Mouse (Mus musculus) layer of hippocampus, postnatal 36 days (tissue): Measurements from ENCODE around the gene Ncam1. TPM values are rescaled to one million over a fixed set of nuclear protein-coding genes. Genes with fewer than 3 reads are reported as not detected.

Experiments used
- DNase-seq, 2 experiments: peaks; one replicate each; pipeline ENCODE4 v3.0.0; 2022
- total RNA-seq, 2 experiments: library from RNA; stranded (reverse); gene quantifications; 2 replicates each; pipeline ENCODE4 v1.2.3; 2021

Ncam1 gene
- total RNA-seq, 2 experiments from 2014 or later: 293 to 312 TPM

- no peak for DNase-seq
These were observed 180.5 kb downstream of the Ncam1 start for GRCm38 (mm10) chr9:49618266-49618665.

DNA sequence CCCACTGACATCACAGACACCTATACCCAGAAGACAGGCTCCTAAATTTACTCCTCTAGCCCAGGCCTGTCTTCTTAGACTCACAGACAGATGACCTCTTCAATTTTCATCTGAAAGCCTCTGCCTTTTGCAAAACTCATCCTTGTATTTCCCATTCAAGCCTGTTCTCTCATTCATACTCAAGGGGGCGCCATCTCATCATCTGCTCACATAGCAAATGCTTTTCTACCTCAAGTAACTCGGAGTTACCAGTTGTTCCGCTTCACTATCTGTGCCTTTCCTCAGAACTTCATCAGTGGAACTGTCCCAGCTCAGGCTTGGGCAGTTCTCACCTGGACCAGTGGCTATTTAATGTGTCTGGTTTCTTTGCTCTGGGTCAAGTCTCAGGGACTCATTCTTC, 181.5 kb downstream of the Ncam1 start:
- peak in 1 of 2 experiments; percentile 50 for DNase-seq

- no peak for DNase-seq
These were observed 186.3 kb downstream of the Ncam1 start for GRCm38 (mm10) chr9:49612387-49612786.

DNA sequence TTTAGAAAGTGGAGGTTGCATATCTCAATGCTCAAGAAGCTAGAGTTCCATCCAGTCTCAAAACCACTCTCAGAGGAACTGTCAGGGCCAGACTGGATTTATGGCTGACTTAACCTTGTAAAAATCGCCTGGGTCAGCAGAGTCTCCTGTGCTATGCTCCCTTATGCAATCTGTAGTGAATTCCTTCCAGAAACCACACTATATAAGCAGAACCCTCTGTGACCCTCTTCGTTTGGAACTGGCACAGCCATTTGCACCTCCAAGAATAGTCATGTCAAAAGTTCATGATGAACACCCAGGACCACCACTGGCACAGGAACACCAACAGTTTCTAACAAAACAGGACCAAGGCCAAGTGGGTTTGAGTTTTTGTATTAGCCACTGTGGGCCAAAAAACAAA, 190.5 kb downstream of the Ncam1 start:
- no peak for DNase-seq

- no peak for DNase-seq
These were observed 192.0 kb downstream of the Ncam1 start for GRCm38 (mm10) chr9:49606717-49607116.

DNA sequence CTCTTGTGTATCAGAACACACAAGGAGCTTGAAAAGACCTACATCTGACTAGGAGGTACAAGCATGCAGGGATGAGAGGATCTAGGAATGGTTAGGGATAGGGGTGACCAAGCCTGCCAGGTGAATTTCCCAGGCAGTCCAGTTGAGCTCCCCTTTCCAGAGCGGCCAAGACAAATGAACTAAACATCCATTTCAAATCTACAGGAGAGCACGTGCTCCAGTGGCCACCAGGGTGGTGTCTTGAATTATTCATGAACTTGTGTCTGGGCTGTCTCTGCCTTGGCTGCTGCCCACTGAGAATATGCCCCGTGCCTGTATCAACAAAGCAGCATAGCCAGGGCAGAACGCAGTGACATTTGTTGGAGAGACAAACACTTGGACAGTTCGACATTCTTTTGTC, 192.4 kb downstream of the Ncam1 start:
- no peak for DNase-seq

GRCm38 (mm10) chr9:49605791-49606190, 192.9 kb downstream of the Ncam1 start:
- no peak for DNase-seq

- DNase-seq: no peak
These were observed 193.4 kb downstream of the Ncam1 start for GRCm38 (mm10) chr9:49605351-49605750.

- no peak for DNase-seq
These were observed 197.5 kb downstream of the Ncam1 start for GRCm38 (mm10) chr9:49601215-49601614.

GRCm38 (mm10) chr9:49595635-49596348, 202.9 kb downstream of the Ncam1 start:
- DNase-seq: no peak

GRCm38 (mm10) chr9:49594876-49595634, 203.7 kb downstream of the Ncam1 start:
- DNase-seq: no peak

GRCm38 (mm10) chr9:49593951-49594536, 204.7 kb downstream of the Ncam1 start:
- DNase-seq: no peak

GRCm38 (mm10) chr9:49592006-49592405, 206.7 kb downstream of the Ncam1 start:
- DNase-seq: no peak

DNA sequence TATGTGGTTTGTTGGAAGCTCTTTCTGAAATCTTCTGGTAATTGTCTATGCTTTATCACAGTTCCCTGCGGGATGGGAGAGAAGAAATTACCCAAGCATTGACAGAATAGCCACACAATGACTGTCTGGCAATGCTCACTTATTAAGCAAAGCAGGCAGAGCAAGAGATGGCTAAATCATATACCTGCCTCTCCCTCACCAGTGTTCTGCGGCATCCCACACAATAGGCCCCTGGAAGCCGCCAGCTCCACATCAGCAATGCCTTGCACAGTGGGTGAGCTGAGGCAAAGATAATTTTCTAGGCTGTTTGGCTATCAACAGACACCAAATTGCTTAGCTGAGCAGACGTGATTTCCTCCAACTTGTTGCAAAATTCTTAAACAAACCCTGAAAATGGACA, 208.5 kb downstream of the Ncam1 start:
- DNase-seq: no peak

GRCm38 (mm10) chr9:49577136-49577535, 221.6 kb downstream of the Ncam1 start:
- DNase-seq: no peak

DNA sequence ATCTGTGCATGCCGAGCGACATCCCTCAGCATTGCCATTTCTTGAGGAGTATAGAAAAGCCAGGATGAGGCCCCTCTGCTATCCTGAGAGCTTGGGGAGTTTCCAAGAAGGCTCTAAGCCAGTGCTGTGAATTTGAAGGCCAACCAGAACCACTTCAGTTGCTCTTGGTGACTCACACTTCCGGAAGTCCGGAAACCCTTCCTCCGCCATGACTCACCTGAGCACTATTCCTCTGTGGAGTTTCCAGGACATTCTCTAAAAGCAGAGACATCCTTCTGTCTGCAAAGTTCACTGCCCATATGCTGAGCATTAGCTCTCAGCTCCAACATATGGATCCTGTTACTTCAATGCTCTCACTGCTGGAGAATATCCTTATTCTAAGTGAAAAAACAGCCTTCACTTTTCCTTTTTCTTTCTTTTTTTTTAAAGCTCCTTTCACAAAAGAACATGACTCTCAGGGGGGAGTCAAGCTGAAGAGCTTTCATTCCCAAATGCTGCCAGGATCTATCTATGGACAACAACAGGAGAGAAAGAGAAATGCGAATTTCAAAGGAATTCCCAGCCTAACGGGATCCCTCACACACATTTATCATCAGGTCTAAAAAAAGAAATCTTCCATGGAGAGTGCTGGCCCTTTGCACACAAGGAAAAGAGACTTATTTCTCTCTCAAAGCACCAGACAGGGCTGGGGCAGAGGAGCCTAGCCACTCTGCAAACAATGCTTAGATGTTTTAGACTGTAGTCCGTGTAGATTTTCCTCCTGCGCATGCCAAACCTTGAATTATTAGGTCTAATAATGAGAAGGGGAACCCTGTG, 226.8 kb downstream of the Ncam1 start:
- DNase-seq: peak; percentile 9 to 18

DNA sequence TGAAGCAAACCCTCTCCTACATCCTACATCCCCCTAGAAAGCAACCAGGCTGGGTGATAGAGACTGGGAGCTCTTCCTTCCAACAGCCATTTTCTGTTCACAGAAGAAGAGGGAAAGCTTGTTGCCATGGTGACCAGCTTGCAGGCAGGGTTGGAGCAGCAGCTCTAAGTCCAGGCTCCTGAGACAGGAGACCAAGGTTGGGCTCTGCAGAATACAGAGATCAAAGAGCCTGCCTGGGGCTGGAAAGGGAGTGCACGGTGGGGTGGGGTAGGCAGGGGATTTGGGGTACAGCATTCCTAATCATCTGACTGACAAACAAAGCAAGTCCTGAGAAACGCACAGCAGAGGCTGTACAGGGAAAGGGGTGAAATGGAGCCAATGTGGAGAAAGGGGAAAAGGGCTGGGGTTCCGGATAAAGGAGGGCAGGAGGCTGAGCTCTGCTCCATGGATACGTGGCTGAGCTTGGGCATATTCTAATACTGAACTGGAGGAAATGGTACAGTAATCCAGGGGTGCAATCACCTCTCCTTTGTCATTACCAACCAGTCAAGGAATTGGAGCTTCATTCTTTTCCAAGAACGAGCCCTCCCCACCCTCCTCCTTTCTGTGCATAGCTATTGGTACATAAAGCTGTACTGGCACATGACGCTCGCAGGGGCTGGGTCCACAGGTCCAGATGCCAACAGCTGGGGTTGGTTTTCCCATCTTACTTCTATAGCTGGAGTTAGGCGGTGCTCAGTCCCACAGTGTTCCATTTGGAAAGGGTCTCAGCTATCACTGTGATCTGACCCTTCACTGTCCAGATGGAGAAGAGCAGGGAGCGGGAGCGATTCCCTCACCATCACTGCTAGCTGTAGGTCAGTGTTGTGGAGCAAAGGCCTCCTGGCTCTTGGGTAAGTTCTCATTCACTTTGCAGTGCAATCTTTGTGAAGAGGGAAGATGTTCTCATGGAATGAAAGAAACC, 227.7 kb downstream of the Ncam1 start:
- DNase-seq: peak; percentile 56 to 58

GRCm38 (mm10) chr9:49570033-49570660, 228.6 kb downstream of the Ncam1 start:
- DNase-seq: peak in 1 of 2 experiments; percentile 18

DNA sequence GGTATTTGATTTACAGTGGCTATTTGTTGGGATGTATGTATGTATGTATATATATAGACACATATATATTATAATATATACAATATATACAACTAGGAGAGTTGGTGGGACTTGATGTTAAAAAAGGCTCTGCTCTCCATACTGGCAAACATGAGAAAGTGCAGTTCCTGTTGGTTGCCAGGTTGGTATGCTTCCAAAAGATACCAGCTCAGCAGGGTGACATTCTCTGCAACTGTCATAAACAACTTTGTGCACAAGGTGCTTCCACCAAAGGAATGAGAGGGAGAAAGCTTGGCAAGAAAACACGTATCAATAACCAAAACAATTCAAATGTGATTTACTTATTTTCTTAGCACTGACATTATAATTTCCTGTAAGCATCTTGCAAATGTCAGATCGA, 232.9 kb downstream of the Ncam1 start:
- no peak for DNase-seq

GRCm38 (mm10) chr9:49558941-49559340, 239.8 kb downstream of the Ncam1 start:
- DNase-seq: no peak

DNA sequence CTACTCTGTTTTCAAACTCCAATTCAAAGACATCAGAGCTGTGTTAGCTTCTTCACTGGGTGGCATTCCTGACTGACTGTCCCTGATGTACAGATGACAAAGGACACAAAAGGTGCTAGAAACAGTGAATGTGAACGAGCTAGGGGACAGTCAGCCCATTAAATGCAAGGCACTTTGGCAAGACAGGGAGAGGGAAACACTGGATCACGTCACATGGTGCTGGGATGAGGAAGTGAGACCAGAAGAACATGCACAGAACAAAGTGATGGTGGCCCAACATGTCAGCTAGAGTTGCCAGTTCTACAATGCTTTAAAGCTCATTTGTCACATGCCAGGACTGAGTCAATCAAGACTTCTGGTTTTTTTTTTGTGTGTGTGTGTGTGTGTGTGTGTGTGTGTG, 247.4 kb downstream of the Ncam1 start:
- no peak for DNase-seq
